Mouse (Mus musculus): ENCODE data around the gene Mospd3. TPM values are rescaled to one million over a fixed set of nuclear protein-coding genes. Genes with fewer than 3 reads are reported as not detected.

Mospd3 gene
- polyA plus RNA-seq, 1 experiment, result 164 TPM

- Histone ChIP-seq H3K4me3 (ENCODE audit: low read depth, low read length) (no peak overlapping the region), H3K36me3 (ENCODE audit: control insufficient read depth, insufficient read depth, low read length) (peaks cover 30% of the 10 kb centered on the region), H3K27ac (ENCODE audit: insufficient read depth, low read depth, low read length) (no peak overlapping the region), H3K27me3 (ENCODE audit: control insufficient read depth, insufficient read depth, low read length) (no peaks in the 10 kb centered on the region), H3K4me1 (ENCODE audit: control insufficient read depth, insufficient read depth, insufficient read length, low read length) (peaks cover 6% of the 10 kb centered on the region)
- 67% methylated on average over 19 of the region's 19 CpGs for WGBS
- no peak for TF ChIP-seq CTCF (IDR thresholded peaks at IDR 0.05; ENCODE audit: extremely low read depth, insufficient read length, insufficient replicate concordance, low read depth, low read length)
- TF ChIP-seq POLR2A (IDR thresholded peaks at IDR 0.05; ENCODE audit: low read depth, low read length), result no peak
Observed at GRCm38 (mm10) chr5:137644484-137644883, 43.6 kb upstream of the Mospd3 start.

DNA sequence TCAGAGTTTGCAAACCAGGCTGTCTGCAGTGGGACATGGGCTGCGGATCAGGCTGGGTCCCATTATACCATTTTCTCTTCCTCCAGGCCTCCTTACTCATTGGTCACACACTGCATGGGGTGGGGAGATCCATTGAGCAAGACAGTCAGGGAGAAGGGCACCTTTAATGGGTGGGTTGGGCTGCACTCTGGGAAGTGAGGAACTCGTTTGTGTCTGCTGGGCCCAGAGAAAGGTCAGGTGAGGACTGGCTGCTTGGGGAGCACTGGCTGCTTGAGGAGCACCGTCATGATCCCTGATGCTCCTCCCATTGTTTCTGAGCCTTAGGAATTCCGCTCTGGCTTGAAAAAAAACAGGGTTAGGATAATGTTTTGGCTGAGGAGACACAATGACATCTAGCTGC lies 42.0 kb upstream of the Mospd3 start:
- H3K4me1 ChIP-seq (ENCODE audit: control insufficient read depth, insufficient read depth, insufficient read length, low read length), result peaks cover 6% of the 10 kb centered on the region
- H3K36me3 ChIP-seq (ENCODE audit: control insufficient read depth, insufficient read depth, low read length), result peaks cover 46% of the 10 kb centered on the region
- H3K27ac ChIP-seq (ENCODE audit: insufficient read depth, low read depth, low read length), result no peak overlapping the region
- 48% methylated on average over 4 of the region's 4 CpGs for WGBS
- no peak for TF ChIP-seq POLR2A (IDR thresholded peaks at IDR 0.05; ENCODE audit: low read depth, low read length)
- no peak for TF ChIP-seq CTCF (IDR thresholded peaks at IDR 0.05; ENCODE audit: extremely low read depth, insufficient read length, insufficient replicate concordance, low read depth, low read length)
- no peak overlapping the region for H3K4me3 ChIP-seq (ENCODE audit: low read depth, low read length)
- no peaks in the 10 kb centered on the region for H3K27me3 ChIP-seq (ENCODE audit: control insufficient read depth, insufficient read depth, low read length)

DNA sequence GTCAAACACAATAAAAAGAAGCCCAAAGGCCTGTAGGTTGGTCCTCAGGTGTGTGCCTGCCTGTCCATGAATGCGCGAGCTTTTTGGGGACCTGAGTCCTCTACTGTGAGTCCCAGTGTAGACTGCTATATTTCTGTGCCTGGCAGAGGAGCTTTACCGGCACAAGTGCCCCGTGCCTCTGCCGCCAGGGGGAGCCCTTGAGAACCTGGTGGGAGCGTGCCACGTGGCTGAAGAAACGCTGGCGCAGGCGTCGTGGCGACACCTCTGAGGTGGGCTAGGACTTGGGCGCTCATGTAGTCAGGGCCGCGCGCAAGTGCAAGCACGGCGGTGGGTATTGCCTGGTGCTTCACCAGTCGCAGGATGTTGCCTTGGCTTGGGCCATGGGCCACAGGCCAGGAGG lies 40.2 kb upstream of the Mospd3 start, which contains the start of gene Sap25:
Gene Sap25, plus strand, starts transcription at position 281 of the 400 bp plus-strand sequence.
- TF ChIP-seq POLR2A (IDR thresholded peaks at IDR 0.05; ENCODE audit: low read depth, low read length) (0 out of 2 replicates have a peak, but pooled peaks have one; percentile 2), CTCF (IDR thresholded peaks at IDR 0.05; ENCODE audit: extremely low read depth, insufficient read length, insufficient replicate concordance, low read depth, low read length) (peak; percentile 38; the same call in 1 of the 2 replicates)
- no peak within 1 kb of the TSS for H3K27ac ChIP-seq (ENCODE audit: insufficient read depth, low read depth, low read length)
- peaks cover 6% of the 10 kb centered on the region for H3K4me1 ChIP-seq (ENCODE audit: control insufficient read depth, insufficient read depth, insufficient read length, low read length)
- 82% methylated on average over 19 of the region's 19 CpGs for WGBS
- H3K36me3 ChIP-seq (ENCODE audit: control insufficient read depth, insufficient read depth, low read length), result peaks cover 64% of the 10 kb centered on the region
- H3K27me3 ChIP-seq (ENCODE audit: control insufficient read depth, insufficient read depth, low read length), result no peaks in the 10 kb centered on the region
- no peak within 1 kb of the TSS for H3K4me3 ChIP-seq (ENCODE audit: low read depth, low read length)

- no peak overlapping the region for H3K4me3 ChIP-seq (ENCODE audit: low read depth, low read length)
- H3K4me1 ChIP-seq (ENCODE audit: control insufficient read depth, insufficient read depth, insufficient read length, low read length), result no peaks in the 10 kb centered on the region
- WGBS, result 84% methylated on average over 7 of the region's 7 CpGs
- peaks cover 77% of the 10 kb centered on the region for H3K36me3 ChIP-seq (ENCODE audit: control insufficient read depth, insufficient read depth, low read length)
- TF ChIP-seq POLR2A (IDR thresholded peaks at IDR 0.05; ENCODE audit: low read depth, low read length), result no peak
- no peak for TF ChIP-seq CTCF (IDR thresholded peaks at IDR 0.05; ENCODE audit: extremely low read depth, insufficient read length, insufficient replicate concordance, low read depth, low read length)
- no peak overlapping the region for H3K27ac ChIP-seq (ENCODE audit: insufficient read depth, low read depth, low read length)
- H3K27me3 ChIP-seq (ENCODE audit: control insufficient read depth, insufficient read depth, low read length), result no peaks in the 10 kb centered on the region
Observed at GRCm38 (mm10) chr5:137639472-137639871, 38.6 kb upstream of the Mospd3 start.

DNA sequence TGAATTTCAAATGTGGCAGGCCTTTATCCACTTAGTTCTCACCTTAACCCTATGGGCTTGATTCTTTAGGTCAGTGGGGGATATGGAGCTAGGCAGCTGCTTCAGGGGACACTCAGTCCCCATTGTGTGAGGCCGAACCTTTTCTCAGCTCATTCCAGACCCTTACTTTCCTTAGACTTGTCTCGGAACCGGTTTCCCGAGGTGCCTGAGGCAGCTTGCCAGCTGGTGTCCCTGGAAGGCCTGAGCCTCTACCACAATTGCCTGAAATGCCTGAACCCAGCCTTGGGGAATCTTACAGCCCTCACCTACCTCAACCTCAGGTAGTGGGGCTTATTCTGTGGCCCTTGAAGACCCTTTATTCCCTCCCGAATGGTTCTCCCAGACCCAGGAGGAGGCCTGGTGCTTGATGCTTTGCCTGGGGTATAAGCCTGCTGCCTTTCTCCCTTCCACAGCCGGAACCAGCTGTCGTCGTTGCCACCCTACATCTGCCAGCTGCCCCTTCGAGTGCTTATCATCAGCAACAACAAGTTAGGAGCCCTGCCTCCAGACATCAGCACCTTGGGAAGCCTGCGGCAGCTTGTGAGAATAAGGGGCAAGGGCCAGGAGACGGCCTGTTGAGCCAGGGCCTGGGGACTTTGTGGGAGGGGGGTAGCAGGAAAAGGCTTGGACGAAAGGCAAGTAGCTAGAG lies 32.7 kb upstream of the Mospd3 start:
- 50% methylated on average over 12 of the region's 12 CpGs for WGBS
- Histone ChIP-seq H3K36me3 (ENCODE audit: control insufficient read depth, insufficient read depth, low read length) (peaks cover 46% of the 10 kb centered on the region), H3K4me3 (ENCODE audit: low read depth, low read length) (no peak overlapping the region), H3K27me3 (ENCODE audit: control insufficient read depth, insufficient read depth, low read length) (no peaks in the 10 kb centered on the region), H3K27ac (ENCODE audit: insufficient read depth, low read depth, low read length) (no peak overlapping the region), H3K4me1 (ENCODE audit: control insufficient read depth, insufficient read depth, insufficient read length, low read length) (peaks cover 18% of the 10 kb centered on the region)
- TF ChIP-seq POLR2A (IDR thresholded peaks at IDR 0.05; ENCODE audit: low read depth, low read length) (no peak), CTCF (IDR thresholded peaks at IDR 0.05; ENCODE audit: extremely low read depth, insufficient read length, insufficient replicate concordance, low read depth, low read length) (no peak)

DNA sequence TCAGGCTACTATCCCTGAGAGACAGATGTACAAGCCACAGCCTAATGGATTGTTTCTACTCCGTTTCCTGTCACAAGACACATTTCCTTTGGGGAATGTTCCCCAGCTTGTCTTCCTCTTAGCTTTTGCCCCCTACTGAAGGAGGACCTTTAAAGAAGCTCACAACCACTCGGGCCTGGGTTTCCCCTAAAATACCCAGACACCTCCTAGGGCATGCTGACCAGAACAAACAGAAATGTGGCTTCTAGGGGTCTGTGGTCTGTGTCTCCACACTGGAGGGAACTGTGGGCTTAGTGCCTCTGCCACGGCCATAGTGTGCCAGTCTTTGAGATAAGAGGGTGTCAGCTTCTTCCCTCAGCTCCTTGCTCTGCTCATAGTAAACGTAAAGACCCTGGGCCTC lies 30.7 kb upstream of the Mospd3 start:
- Histone ChIP-seq H3K27ac (ENCODE audit: insufficient read depth, low read depth, low read length) (peak overlapping the region; percentile 92), H3K4me3 (ENCODE audit: low read depth, low read length) (peak overlapping the region; percentile 65), H3K4me1 (ENCODE audit: control insufficient read depth, insufficient read depth, insufficient read length, low read length) (peaks cover 18% of the 10 kb centered on the region), H3K36me3 (ENCODE audit: control insufficient read depth, insufficient read depth, low read length) (peaks cover 26% of the 10 kb centered on the region), H3K27me3 (ENCODE audit: control insufficient read depth, insufficient read depth, low read length) (no peaks in the 10 kb centered on the region)
- WGBS, result 36% methylated on average over 4 of the region's 4 CpGs
- TF ChIP-seq CTCF (IDR thresholded peaks at IDR 0.05; ENCODE audit: extremely low read depth, insufficient read length, insufficient replicate concordance, low read depth, low read length) (no peak), POLR2A (IDR thresholded peaks at IDR 0.05; ENCODE audit: low read depth, low read length) (no peak)

DNA sequence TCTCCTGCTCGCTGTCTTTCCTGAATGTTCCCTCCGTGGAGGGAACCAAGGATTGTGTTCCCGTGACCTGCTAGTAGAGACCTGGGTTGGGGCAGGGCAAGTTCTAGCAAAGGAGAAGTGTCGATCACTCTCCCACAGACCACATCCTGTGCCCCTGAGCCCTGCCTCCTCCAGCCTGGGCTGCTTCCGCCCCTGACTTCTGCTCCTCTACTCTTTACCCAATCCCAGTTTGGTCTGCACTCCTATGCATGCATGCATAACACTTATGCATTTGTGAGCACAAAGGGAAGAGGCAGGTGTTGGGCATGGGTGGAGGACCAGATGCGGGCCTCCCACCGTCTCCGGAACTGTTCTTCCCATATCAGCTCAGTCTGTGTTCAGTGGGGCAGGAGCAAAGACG lies 30.3 kb upstream of the Mospd3 start:
- 19% methylated on average over 9 of the region's 9 CpGs for WGBS
- peak overlapping the region; percentile 92 for H3K27ac ChIP-seq (ENCODE audit: insufficient read depth, low read depth, low read length)
- no peaks in the 10 kb centered on the region for H3K27me3 ChIP-seq (ENCODE audit: control insufficient read depth, insufficient read depth, low read length)
- H3K4me1 ChIP-seq (ENCODE audit: control insufficient read depth, insufficient read depth, insufficient read length, low read length), result peaks cover 18% of the 10 kb centered on the region
- peaks cover 22% of the 10 kb centered on the region for H3K36me3 ChIP-seq (ENCODE audit: control insufficient read depth, insufficient read depth, low read length)
- H3K4me3 ChIP-seq (ENCODE audit: low read depth, low read length), result peak overlapping the region; percentile 65
- TF ChIP-seq POLR2A (IDR thresholded peaks at IDR 0.05; ENCODE audit: low read depth, low read length), result no peak
- TF ChIP-seq CTCF (IDR thresholded peaks at IDR 0.05; ENCODE audit: extremely low read depth, insufficient read length, insufficient replicate concordance, low read depth, low read length), result no peak

All from small intestine, adult 2 months (tissue).